Mouse (Mus musculus) CH12.LX (cell line): ENCODE results near the gene Pafah2. TPM values are rescaled to one million over a fixed set of nuclear protein-coding genes. Genes with fewer than 3 reads are reported as not detected.

Experiments
- DNase-seq: peaks from one replicate; pipeline ENCODE4 v3.0.0-alpha.2; 2013; ENCODE audit errors: extremely low read depth
- H3K27ac ChIP-seq: 2 replicates; pipeline ENCODE4 v1.5.1; 2012; ENCODE audit warnings: low read depth, mild to moderate bottlenecking, control low read depth, moderate library complexity; ENCODE audit not compliant: insufficient read depth
- H3K27me3 ChIP-seq: replicated peaks from 2 replicates; pipeline ENCODE3; 2012; ENCODE audit warnings: inconsistent platforms
- H3K36me3 ChIP-seq, 2 experiments: replicated peaks in 1 of 2; 2 replicates each; pipeline versions ENCODE3 to v1.6.1; 2012; ENCODE audit warnings: inconsistent platforms in 1 of 2, low read length in 1 of 2, mild to moderate bottlenecking in 1 of 2, mixed read lengths in 1 of 2, moderate library complexity in 1 of 2; ENCODE audit not compliant: control insufficient read depth in 1 of 2, insufficient read depth in 1 of 2
- H3K4me1 ChIP-seq, 2 experiments: 2 replicates each; pipeline ENCODE4 v1.6.1; 2012; ENCODE audit warnings: inconsistent platforms in 1 of 2, moderate library complexity in 1 of 2; ENCODE audit not compliant: insufficient read depth in 2 of 2, control insufficient read depth in 1 of 2
- H3K4me2 ChIP-seq: 2 replicates; pipeline ENCODE4 v1.6.1; 2012; ENCODE audit warnings: low read depth, mild to moderate bottlenecking, control low read depth; ENCODE audit not compliant: poor library complexity, insufficient read depth, severe bottlenecking
- H3K4me3 ChIP-seq, 3 experiments: fragments of 150-350 bp in 1 of 3; sonication (generic) in 1 of 3; replicated peaks in 1 of 3; 2 replicates each; pipeline versions ENCODE3 to v1.5.1; 2011 to 2012; ENCODE audit warnings: low read depth in 2 of 3, low read length in 2 of 3, mild to moderate bottlenecking in 2 of 3, moderate library complexity in 2 of 3, control low read depth in 1 of 3, improper control_type of control experiment in 1 of 3, inconsistent platforms in 1 of 3, mixed read lengths in 1 of 3; ENCODE audit not compliant: poor library complexity in 1 of 3
- H3K79me2 ChIP-seq: replicated peaks from 2 replicates; pipeline ENCODE4 v1.6.1; 2012; ENCODE audit warnings: mild to moderate bottlenecking, moderate library complexity; ENCODE audit not compliant: control insufficient read depth, poor library complexity, insufficient read depth, severe bottlenecking; ENCODE audit errors: extremely low read depth
- H3K9ac ChIP-seq: 2 replicates; pipeline ENCODE4 v1.6.1; 2012; ENCODE audit warnings: low read depth, mild to moderate bottlenecking, control low read depth, moderate library complexity; ENCODE audit not compliant: insufficient read depth
- H3K9me3 ChIP-seq: replicated peaks from 2 replicates; pipeline ENCODE3; 2012; ENCODE audit warnings: low read length, inconsistent platforms, mixed read lengths
- BHLHE40 ChIP-seq: IDR thresholded peaks from 2 replicates; pipeline ENCODE4 v1.6.1; 2011; ENCODE audit warnings: mild to moderate bottlenecking, low read depth, low read length, improper control_type of control experiment
- E2F4 ChIP-seq: IDR thresholded peaks from 2 replicates; pipeline ENCODE4 v1.6.1; 2011; ENCODE audit warnings: low read depth, low read length, improper control_type of control experiment; ENCODE audit not compliant: insufficient replicate concordance
- EP300 ChIP-seq: IDR thresholded peaks from 2 replicates; pipeline ENCODE4 v1.6.1; 2011; ENCODE audit warnings: low read length, improper control_type of control experiment
- ETS1 ChIP-seq: conservative IDR thresholded peaks from 2 replicates; pipeline ENCODE4 v1.6.1; 2012; ENCODE audit warnings: low read depth, mild to moderate bottlenecking, inconsistent platforms, low read length, improper control_type of control experiment, moderate library complexity
- GABPA ChIP-seq: IDR thresholded peaks from 2 replicates; pipeline ENCODE4 v1.6.1; 2012; ENCODE audit warnings: low read depth, low read length, improper control_type of control experiment, inconsistent platforms; ENCODE audit not compliant: insufficient replicate concordance
- HCFC1 ChIP-seq: IDR thresholded peaks from 2 replicates; pipeline ENCODE4 v1.6.1; 2012; ENCODE audit warnings: low read depth, mild to moderate bottlenecking, inconsistent platforms, low read length, improper control_type of control experiment
- IRF4 ChIP-seq: IDR thresholded peaks from 2 replicates; pipeline ENCODE4 v1.6.1; 2014; ENCODE audit warnings: low read depth, mild to moderate bottlenecking, inconsistent platforms, low read length, improper control_type of control experiment
- JUN ChIP-seq: IDR thresholded peaks from 2 replicates; pipeline ENCODE4 v1.6.1; 2011; ENCODE audit warnings: low read depth, mild to moderate bottlenecking, low read length, improper control_type of control experiment, moderate library complexity; ENCODE audit not compliant: insufficient read depth
- MAFK ChIP-seq: IDR thresholded peaks from 2 replicates; pipeline ENCODE4 v1.6.1; 2011; ENCODE audit warnings: low read length, improper control_type of control experiment; ENCODE audit not compliant: insufficient replicate concordance
- MAZ ChIP-seq: IDR thresholded peaks from 2 replicates; pipeline ENCODE4 v1.6.1; 2012; ENCODE audit warnings: low read depth, mild to moderate bottlenecking, inconsistent platforms, low read length, improper control_type of control experiment, moderate library complexity
- MEF2A ChIP-seq: IDR thresholded peaks from 2 replicates; pipeline ENCODE4 v1.6.1; 2014; ENCODE audit warnings: low read depth, mild to moderate bottlenecking, inconsistent platforms, low read length, improper control_type of control experiment, borderline replicate concordance
- MXI1 ChIP-seq: IDR thresholded peaks from 2 replicates; pipeline ENCODE4 v1.6.1; 2011; ENCODE audit warnings: mild to moderate bottlenecking, low read depth, low read length, improper control_type of control experiment
- MYC ChIP-seq: IDR thresholded peaks from 2 replicates; pipeline ENCODE4 v1.6.1; 2011; ENCODE audit warnings: low read depth, mild to moderate bottlenecking, improper control_type of control experiment, low read length
- POLR2A ChIP-seq: IDR thresholded peaks from 2 replicates; pipeline ENCODE4 v1.6.1; 2011; ENCODE audit warnings: low read depth, mild to moderate bottlenecking, improper control_type of control experiment, low read length
- SIN3A ChIP-seq: IDR thresholded peaks from 2 replicates; pipeline ENCODE4 v1.6.1; 2012; ENCODE audit warnings: low read length, improper control_type of control experiment, inconsistent platforms
- SMC3 ChIP-seq: IDR thresholded peaks from 2 replicates; pipeline ENCODE4 v1.6.1; 2011; ENCODE audit warnings: low read depth, low read length, improper control_type of control experiment
- UBTF ChIP-seq: IDR thresholded peaks from 2 replicates; pipeline ENCODE4 v1.6.1; 2012; ENCODE audit warnings: low read depth, mild to moderate bottlenecking, inconsistent platforms, low read length, improper control_type of control experiment, moderate library complexity
- ZC3H11A ChIP-seq: IDR thresholded peaks from 2 replicates; pipeline ENCODE4 v1.6.1; 2012; ENCODE audit warnings: low read depth, mild to moderate bottlenecking, inconsistent platforms, low read length, improper control_type of control experiment
- ZKSCAN1 ChIP-seq: IDR thresholded peaks from 2 replicates; pipeline ENCODE4 v1.6.1; 2012; ENCODE audit warnings: low read depth, inconsistent platforms, low read length, improper control_type of control experiment, borderline replicate concordance
- ZNF384 ChIP-seq: IDR thresholded peaks from 2 replicates; pipeline ENCODE4 v1.6.1; 2012; ENCODE audit warnings: low read depth, low read length, improper control_type of control experiment, inconsistent platforms
- dilution Hi-C: fragments of 300-500 bp; cut with MboI; formaldehyde crosslinking; loops from 2 replicates; pipeline ENCODE4 v1.14.3; 2020; ENCODE audit warnings: low sequenced_read_pairs; ENCODE audit not compliant: extremely low pct_unique_long_range_greater_than_20kb, extremely low pct_ligation_motif_present
- in situ Hi-C: fragments of 300-500 bp; cut with MboI; formaldehyde crosslinking; loops from 3 replicates; pipeline ENCODE4 v1.14.3; 2019; ENCODE audit warnings: low sequenced_read_pairs, low pct_ligation_motif_present, low pct_unique_long_range_greater_than_20kb, mixed read lengths
- polyA plus RNA-seq: library from polyadenylated mRNA; unstranded; fragments of >175 nt; gene quantifications from 2 replicates; pipeline ENCODE4 v1.2.1, GENCODE M21; 2012; ENCODE audit warnings: low read depth; ENCODE audit not compliant: insufficient read length
- total RNA-seq, 2 experiments: library from RNA; depleted of rRNA; stranded (reverse); fragments of 300-350 nt in 1 of 2; fragments of >200 nt in 1 of 2; gene quantifications; 2 replicates each; pipeline ENCODE4 v1.2.3; 2012 to 2014

The Pafah2 gene
- total and polyA plus RNA-seq, 3 experiments: 8.9 to 10.7 (median 10.4) TPM

- peaks cover 0 to 17% of the 10 kb centered on the region in 2 experiments; a peak in 2 of 4 replicates for H3K4me1 ChIP-seq
- no peak for DNase-seq
- H3K9ac ChIP-seq: no peak overlapping the region
- TF ChIP-seq MYC (no peak), ZC3H11A (no peak), ZNF384 (no peak), SMC3 (no peak), MAFK (no peak), SIN3A (no peak), MAZ (no peak), ZKSCAN1 (no peak), MEF2A (no peak), BHLHE40 (no peak), GABPA (no peak), UBTF (no peak), IRF4 (no peak), MXI1 (no peak), EP300 (no peak), JUN (no peak), HCFC1 (no peak), ETS1 (no peak), POLR2A (no peak), E2F4 (no peak)
- H3K79me2 ChIP-seq: no peaks in the 10 kb centered on the region
- no peak overlapping the region for H3K4me3 ChIP-seq
- H3K27ac ChIP-seq: no peak overlapping the region
- H3K36me3 ChIP-seq: peaks cover 0 to 33% of the 10 kb centered on the region in 2 experiments
- no peaks in the 10 kb centered on the region for H3K9me3 ChIP-seq
- H3K4me2 ChIP-seq: no peak overlapping the region
- dilution Hi-C loops (no loop called here), in situ Hi-C loops (no loop called here)
- no peaks in the 10 kb centered on the region for H3K27me3 ChIP-seq
Observed at GRCm38 (mm10) chr4:134401856-134402570, 5.9 kb downstream of the Pafah2 start.
